Mouse (Mus musculus) erythroid progenitor cell, adult 5-6 weeks (primary cell): ENCODE results near the gene Gan. TPM values are rescaled to one million over a fixed set of nuclear protein-coding genes. Genes with fewer than 3 reads are reported as not detected.

Experiments used
- total RNA-seq, 2 experiments: library from RNA; stranded (forward) in 1 of 2; stranded (reverse) in 1 of 2; fragments of 150-400 nt in 1 of 2; fragments of 186-747, 209-891 nt in 1 of 2; gene quantifications; 2 replicates each; pipeline versions ENCODE4 v1.2.3 to v1.2.4; 2015 to 2017; ENCODE audit warnings: low replicate concordance in 2 of 2

Gene Gan
- total RNA-seq, 2 experiments from 2014 or later, result 12.4 to 15.1 TPM

Other genes starting within 250 kb of the Gan start
- 38.6 and 67.4 TPM in 2 replicates for gene Cmc2, start 236.7 kb upstream of the Gan start, total RNA-seq (2015; ENCODE audit: low replicate concordance)
- gene Cmc2, start 236.7 kb upstream of the Gan start, total RNA-seq (2017; ENCODE audit: low replicate concordance), result 87.8 and 107 TPM in 2 replicates
- 72.8 and 106 TPM in 2 replicates for gene Cenpn, start 236.4 kb upstream of the Gan start, total RNA-seq (2015; ENCODE audit: low replicate concordance)
- gene Cenpn, start 236.4 kb upstream of the Gan start, total RNA-seq (2017; ENCODE audit: low replicate concordance), result 62.6 and 77.5 TPM in 2 replicates
- 7.2 and 10.5 TPM in 2 replicates for gene Atmin, start 214.7 kb upstream of the Gan start, total RNA-seq (2015; ENCODE audit: low replicate concordance)
- 1.0 and 2.3 TPM in 2 replicates for gene Atmin, start 214.7 kb upstream of the Gan start, total RNA-seq (2017; ENCODE audit: low replicate concordance)
- gene 1700030J22Rik, start 179.2 kb upstream of the Gan start, total RNA-seq (2015; ENCODE audit: low replicate concordance), result not detected in 2 replicates
- gene 1700030J22Rik, start 179.2 kb upstream of the Gan start, total RNA-seq (2017; ENCODE audit: low replicate concordance), result not detected in 2 replicates
- gene Gcsh, start 164.6 kb upstream of the Gan start, total RNA-seq (2015; ENCODE audit: low replicate concordance), result 2.2 and 2.5 TPM in 2 replicates
- gene Gcsh, start 164.6 kb upstream of the Gan start, total RNA-seq (2017; ENCODE audit: low replicate concordance), result 4.6 and 4.9 TPM in 2 replicates
- 1.1 TPM in 1 of 2 replicates, not detected in the other for gene Pkd1l2, start 75.7 kb upstream of the Gan start, total RNA-seq (2015; ENCODE audit: low replicate concordance)
- not detected in 2 replicates for gene Pkd1l2, start 75.7 kb upstream of the Gan start, total RNA-seq (2017; ENCODE audit: low replicate concordance)
- gene Bco1, start 62.3 kb upstream of the Gan start, total RNA-seq (2015; ENCODE audit: low replicate concordance), result 1.8 TPM in 1 of 2 replicates, not detected in the other
- not detected in 2 replicates for gene Bco1, start 62.3 kb upstream of the Gan start, total RNA-seq (2017; ENCODE audit: low replicate concordance)
- gene Cmip, start 98.9 kb downstream of the Gan start, total RNA-seq (2015; ENCODE audit: low replicate concordance), result 50.3 and 64.2 TPM in 2 replicates
- gene Cmip, start 98.9 kb downstream of the Gan start, total RNA-seq (2017; ENCODE audit: low replicate concordance), result 42.0 and 49.3 TPM in 2 replicates